Mouse (Mus musculus) megakaryocyte, embryonic 14.5 days (primary cell): ENCODE measurements at regions not wholly inside any gene's neighbourhood (a gene's known extent, or its start where the extent isn't known, plus 50 kb on each side); places are given as distances from the start of the nearest gene placed in this dataset.

ENCODE experiments used
- H3K27me3 ChIP-seq: replicated peaks from 2 replicates; pipeline ENCODE3; 2012; ENCODE audit warnings: inconsistent platforms
- H3K36me3 ChIP-seq: replicated peaks from 2 replicates; pipeline ENCODE3; 2012; ENCODE audit warnings: low read length, inconsistent platforms, mixed read lengths
- H3K4me1 ChIP-seq: 2 replicates; pipeline ENCODE4 v1.6.1; 2012; ENCODE audit warnings: inconsistent platforms
- H3K4me3 ChIP-seq: replicated peaks from 2 replicates; pipeline ENCODE3; 2012; ENCODE audit warnings: moderate library complexity, mild to moderate bottlenecking, inconsistent platforms
- H3K9me3 ChIP-seq: 2 replicates; pipeline ENCODE4 v1.6.1; 2012; ENCODE audit warnings: inconsistent platforms
- FLI1 ChIP-seq: IDR thresholded peaks from 2 replicates; pipeline ENCODE4 v1.6.1; 2012; ENCODE audit warnings: low read length, inconsistent platforms, mixed read lengths
- GATA1 ChIP-seq: IDR thresholded peaks from 3 replicates; pipeline ENCODE4 v1.6.1; 2012; ENCODE audit warnings: mixed read lengths, low read length, inconsistent platforms, borderline replicate concordance

GRCm38 (mm10) chr1:155472112-155472955 is 55.1 kb upstream of the Xpr1 start:
- H3K4me1 ChIP-seq = peaks cover 55% of the 10 kb centered on the region
- H3K36me3 ChIP-seq = no peaks in the 10 kb centered on the region
- no peak for TF ChIP-seq FLI1
- no peak for TF ChIP-seq GATA1
- no peaks in the 10 kb centered on the region for H3K9me3 ChIP-seq
- peaks cover 1% of the 10 kb centered on the region for H3K27me3 ChIP-seq
- peak overlapping the region; percentile 14 for H3K4me3 ChIP-seq

DNA sequence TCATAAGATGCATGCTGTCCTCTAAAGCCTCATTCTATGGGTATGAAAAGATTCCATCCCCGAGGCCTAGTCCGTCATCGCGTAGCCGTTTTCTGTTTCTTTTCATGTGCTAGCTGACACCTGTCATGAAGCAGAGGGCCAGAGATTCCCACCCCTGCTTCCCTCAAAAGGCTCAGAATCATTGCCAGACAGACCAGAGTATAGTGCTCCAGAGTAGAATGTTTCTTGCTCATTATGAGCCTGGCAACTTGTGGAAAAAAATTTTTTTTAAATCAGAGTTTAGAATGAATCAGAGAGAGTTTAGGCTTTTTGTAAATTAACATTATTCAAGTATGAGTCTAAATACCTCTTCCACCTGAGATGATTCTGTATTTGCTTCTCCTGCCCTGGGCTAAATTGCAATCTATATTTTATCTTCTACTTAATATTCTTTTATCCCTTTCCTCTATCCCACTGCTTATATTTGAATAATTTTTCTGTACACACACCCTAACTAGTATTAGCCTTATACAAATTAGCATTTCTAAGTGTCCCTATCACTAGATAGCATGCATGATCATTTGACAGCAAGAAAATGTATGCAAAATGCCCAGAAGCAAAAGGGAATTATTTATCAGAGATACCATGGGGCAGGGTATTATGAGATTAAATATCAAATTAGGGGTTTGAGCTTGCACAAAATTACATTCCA is 55.9 kb upstream of the Xpr1 start:
- H3K27me3 ChIP-seq = peaks cover 1% of the 10 kb centered on the region
- H3K4me1 ChIP-seq = peaks cover 55% of the 10 kb centered on the region
- no peak for TF ChIP-seq GATA1
- H3K36me3 ChIP-seq = no peaks in the 10 kb centered on the region
- H3K9me3 ChIP-seq = no peaks in the 10 kb centered on the region
- peak overlapping the region; percentile 3 for H3K4me3 ChIP-seq

DNA sequence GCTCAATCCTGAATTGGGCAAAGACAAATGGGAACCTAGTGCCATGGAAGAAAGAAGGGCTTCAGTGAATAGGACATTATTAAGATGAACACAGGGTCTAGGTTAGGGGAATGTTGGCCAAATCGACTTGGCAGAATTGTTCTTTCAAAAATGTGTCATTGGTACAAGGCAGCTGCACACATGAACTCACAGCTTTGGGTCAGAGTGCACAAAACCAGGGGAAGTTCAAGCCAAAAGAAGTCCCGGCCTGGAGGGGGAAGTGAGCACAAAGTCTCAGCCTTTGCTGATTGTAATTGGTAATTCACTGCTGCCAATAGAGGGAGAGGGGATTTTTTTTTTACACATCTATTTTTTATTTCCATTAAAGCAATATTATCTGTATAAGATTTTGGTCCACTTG is 57.8 kb upstream of the Xpr1 start:
- TF ChIP-seq FLI1 (no peak), GATA1 (no peak)
- Histone ChIP-seq H3K4me1 (peaks cover 55% of the 10 kb centered on the region), H3K4me3 (no peak overlapping the region)

GRCm38 (mm10) chr1:155476237-155476636 is 59.0 kb upstream of the Xpr1 start:
- H3K27me3 ChIP-seq = peaks cover 4% of the 10 kb centered on the region
- TF ChIP-seq FLI1 (no peak), GATA1 (no peak; the same call in 2 of the 3 replicates)
- H3K4me3 ChIP-seq = peak overlapping the region; percentile 44
- H3K4me1 ChIP-seq = peaks cover 46% of the 10 kb centered on the region
- no peaks in the 10 kb centered on the region for H3K36me3 ChIP-seq
- no peaks in the 10 kb centered on the region for H3K9me3 ChIP-seq

More for the DNA sequence above, 57.8 kb upstream of the Xpr1 start:
- Histone ChIP-seq H3K36me3 (no peaks in the 10 kb centered on the region), H3K27me3 (peaks cover 1% of the 10 kb centered on the region), H3K9me3 (no peaks in the 10 kb centered on the region)

DNA sequence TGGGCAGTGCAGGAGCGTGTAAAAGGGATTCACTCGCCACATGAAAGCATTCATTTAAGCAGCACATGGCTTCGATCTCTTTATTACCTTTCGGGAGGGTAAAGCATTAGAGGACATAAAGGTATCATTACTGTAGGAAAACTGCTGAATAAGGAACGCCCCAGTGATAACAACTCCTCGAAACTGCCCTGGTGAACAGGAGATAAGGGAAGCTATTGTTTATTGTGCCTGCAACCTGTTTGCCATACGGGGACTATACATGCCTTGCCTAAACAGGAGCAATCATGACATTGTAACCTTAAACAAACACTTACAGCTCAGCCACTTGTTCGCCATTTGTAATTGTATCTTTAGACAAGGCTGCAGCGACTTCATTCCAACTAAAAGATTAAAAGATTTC is 64.9 kb upstream of the Xpr1 start:
- Histone ChIP-seq H3K4me1 (0 out of 2 replicates have a peak, but pooled peaks cover under 1% of the 10 kb centered on the region), H3K4me3 (no peak overlapping the region), H3K36me3 (no peaks in the 10 kb centered on the region), H3K27me3 (peaks cover 2% of the 10 kb centered on the region), H3K9me3 (no peaks in the 10 kb centered on the region)
- TF ChIP-seq GATA1 (no peak), FLI1 (no peak)

DNA sequence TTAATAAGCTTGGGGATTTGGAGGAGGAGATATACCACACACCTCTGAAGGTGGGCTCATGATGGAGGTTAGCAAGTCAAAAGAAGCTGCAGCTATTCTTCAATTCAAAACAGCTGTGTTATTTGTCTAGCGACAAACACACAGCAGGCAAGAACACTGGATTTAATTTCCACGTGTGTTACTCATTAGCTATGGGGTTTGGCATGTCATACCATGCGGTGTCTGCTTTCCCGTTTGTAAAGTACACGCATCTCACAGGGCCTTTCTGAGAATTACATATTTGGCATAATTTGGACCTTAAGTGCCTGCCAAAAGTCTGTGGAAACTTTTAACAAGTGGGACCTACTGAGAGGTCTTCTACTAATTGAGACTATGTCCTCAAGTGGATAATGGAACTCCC is 65.5 kb upstream of the Xpr1 start:
- TF ChIP-seq GATA1 (no peak), FLI1 (no peak)
- no peaks in the 10 kb centered on the region for H3K9me3 ChIP-seq
- H3K36me3 ChIP-seq = no peaks in the 10 kb centered on the region
- H3K4me1 ChIP-seq = no peaks in the 10 kb centered on the region
- H3K4me3 ChIP-seq = no peak overlapping the region
- H3K27me3 ChIP-seq = peaks cover 2% of the 10 kb centered on the region

GRCm38 (mm10) chr1:155483693-155484092 is 66.5 kb upstream of the Xpr1 start:
- TF ChIP-seq GATA1 = no peak
- no peak for TF ChIP-seq FLI1
- Histone ChIP-seq H3K36me3 (no peaks in the 10 kb centered on the region), H3K4me3 (no peak overlapping the region), H3K27me3 (peaks cover 2% of the 10 kb centered on the region), H3K9me3 (no peaks in the 10 kb centered on the region), H3K4me1 (no peaks in the 10 kb centered on the region)

DNA sequence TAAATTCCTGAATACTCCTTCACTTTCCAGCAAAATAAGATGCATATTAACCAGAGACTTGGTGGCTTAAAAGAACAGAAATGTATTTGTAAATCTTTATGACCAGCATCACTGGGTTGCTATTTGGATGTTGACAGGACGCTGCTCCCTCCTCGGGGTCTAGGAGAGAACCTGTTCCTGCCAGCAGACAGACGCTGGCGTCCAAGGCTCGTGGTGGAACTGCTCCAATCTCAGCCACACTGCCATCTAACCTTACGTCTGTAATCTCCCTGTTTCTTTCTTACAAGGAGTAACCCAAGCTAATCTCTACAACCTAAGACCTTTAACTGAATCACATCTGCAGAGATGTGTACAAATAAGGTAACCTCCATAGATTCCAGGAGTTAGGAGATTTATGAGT is 70.1 kb upstream of the Acbd6 start:
- Histone ChIP-seq H3K4me1 (peaks cover 6% of the 10 kb centered on the region; the same call in 1 of the 2 replicates), H3K27me3 (peaks cover 4% of the 10 kb centered on the region), H3K4me3 (no peak overlapping the region), H3K36me3 (no peaks in the 10 kb centered on the region), H3K9me3 (no peaks in the 10 kb centered on the region)
- no peak for TF ChIP-seq FLI1
- TF ChIP-seq GATA1 = no peak

DNA sequence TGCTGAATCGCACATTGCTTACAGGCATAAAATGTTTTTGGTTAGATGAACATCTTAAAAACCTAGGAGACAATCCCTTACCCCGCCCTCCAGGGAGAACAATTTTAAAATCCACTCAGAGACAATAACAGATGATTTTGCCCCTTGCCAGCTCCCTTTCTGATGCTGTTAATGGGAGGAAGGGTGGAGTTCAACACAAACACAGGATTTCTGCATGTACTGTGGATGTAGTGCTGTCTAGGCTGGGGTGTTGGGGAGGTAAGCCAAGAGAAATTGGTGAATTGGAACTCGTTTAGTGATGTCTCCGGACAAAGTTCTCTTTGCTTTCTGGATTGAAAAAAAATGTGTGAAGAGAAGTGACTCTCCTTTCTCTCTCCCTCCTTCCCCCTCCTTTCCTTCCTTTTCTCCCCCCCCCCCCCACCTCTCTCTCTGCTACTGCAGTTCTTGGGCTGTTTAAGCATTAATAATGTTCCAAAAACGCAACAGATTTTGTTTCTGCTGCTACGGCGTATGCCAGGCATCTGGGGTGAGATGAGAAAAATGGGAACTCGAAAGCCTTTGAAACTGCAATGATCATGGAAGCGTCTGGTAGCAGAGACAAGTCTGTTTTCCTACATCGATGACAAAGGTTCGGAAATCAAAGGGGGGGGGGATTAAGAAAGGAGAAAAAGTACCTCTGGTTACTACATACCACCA is 68.8 kb upstream of the Acbd6 start:
- TF ChIP-seq GATA1 = no peak
- no peak for TF ChIP-seq FLI1
- peaks cover 15% of the 10 kb centered on the region for H3K4me1 ChIP-seq
- no peaks in the 10 kb centered on the region for H3K9me3 ChIP-seq
- no peaks in the 10 kb centered on the region for H3K36me3 ChIP-seq
- H3K27me3 ChIP-seq = peaks cover 4% of the 10 kb centered on the region
- no peak overlapping the region for H3K4me3 ChIP-seq
